26 mouse cellular contexts compared by ENCODE assay signal in the genomic region with DNA sequence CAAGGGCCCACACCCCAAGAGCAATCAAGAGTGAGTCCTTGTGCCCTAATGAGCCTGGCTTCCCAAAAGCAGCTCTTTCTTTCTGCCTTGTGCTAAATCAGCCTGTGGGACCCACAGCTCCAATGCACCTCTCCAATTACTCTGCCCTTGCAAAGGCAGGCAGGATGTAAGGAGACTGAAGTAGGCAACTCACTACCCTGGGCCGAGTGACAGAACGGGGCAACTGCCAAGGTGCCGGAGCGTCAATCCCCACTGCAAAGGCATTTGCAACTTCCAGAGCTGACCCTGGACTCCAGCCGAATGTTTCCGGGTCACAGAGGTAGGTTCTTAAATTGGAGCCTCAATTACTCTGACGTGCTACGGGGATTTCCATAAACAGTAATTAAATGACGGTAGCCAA.
A peak's percentile ranks its signal among the peaks of the same experiment; 100 is the strongest.
DNase-seq lines count a peak whose midpoint lies in the region; ATAC-seq and TF ChIP-seq lines count a peak whose summit lies in the region.
"Had no signal": no experiment of that assay in that cellular context is flagged by ENCODE, and none has a peak within 500 bp of the region (broad histone marks: within the 10 kb centered on the region; RNA-seq: fewer than 3 reads in every experiment).

No protein-coding gene starts in this region.

- H3K4me1 ChIP-seq in forebrain, embryonic 14.5 days (ENCODE audit: control insufficient read depth, insufficient read depth, low read length), result peaks cover 9% of the 10 kb centered on the region
- no peaks in the 10 kb centered on the region for H3K4me1 ChIP-seq in forebrain, embryonic 11.5 days (replicated peaks; ENCODE audit: control insufficient read depth, insufficient read depth, low read length)
- peaks cover 8% of the 10 kb centered on the region for H3K4me1 ChIP-seq in testis, adult 2 months (ENCODE audit: control insufficient read depth, insufficient read depth, low read length)
- H3K4me1 ChIP-seq: intestine, embryonic 15.5 days had no signal

- no peak overlapping the region for H3K9ac ChIP-seq in forebrain, embryonic 14.5 days (ENCODE audit: low read length)
- H3K9ac ChIP-seq in forebrain, embryonic 11.5 days (ENCODE audit: low read length), result no peak overlapping the region
- H3K9ac ChIP-seq: embryonic facial prominence, embryonic 13.5 days; hindbrain, embryonic 12.5 days; intestine, embryonic 15.5 days; limb, embryonic 12.5 days had no signal

- DNase-seq in forebrain, embryonic 14.5 days (ENCODE audit: low spot score), result no peak
- DNase-seq in forebrain, embryonic 11.5 days (ENCODE audit: low spot score), result no peak
- DNase-seq in gastrocnemius, postnatal 14 days, result peak; percentile 40
- no peak for DNase-seq in gastrocnemius, postnatal 36 days
- DNase-seq in testis, postnatal 14 days (ENCODE audit: low spot score), result no peak
- no peak for DNase-seq in embryo, embryonic 11 days
- DNase-seq: adrenal gland, postnatal 14 days; cerebellum, adult 11-12 months; cerebellum, adult 9-11 months; heart, adult 18-20 months; heart, postnatal 36 days; kidney, adult 9 months; kidney, postnatal 10 days; layer of hippocampus, adult 9-11 months; lung, postnatal 36 days; thymus, postnatal 25 days had no signal

- ATAC-seq in forebrain, embryonic 14.5 days, result peak; percentile 59
- ATAC-seq in forebrain, embryonic 11.5 days (replicated peaks; ENCODE audit: low FRiP score), result no peak
- ATAC-seq: hindbrain, postnatal 0 days; intestine, embryonic 15.5 days; midbrain, embryonic 16.5 days had no signal

- H3K36me3 ChIP-seq in forebrain, embryonic 14.5 days (ENCODE audit: control insufficient read depth, insufficient read depth, low read length), result 0 out of 2 replicates have a peak, but pooled peaks cover 3% of the 10 kb centered on the region
- H3K36me3 ChIP-seq in forebrain, embryonic 11.5 days (ENCODE audit: control insufficient read depth, insufficient read depth, low read length), result peaks cover 4% of the 10 kb centered on the region; the same call in 1 of the 2 replicates
- no peaks in the 10 kb centered on the region for H3K36me3 ChIP-seq in testis, adult 2 months (ENCODE audit: control insufficient read depth, insufficient read depth, low read length)
- H3K36me3 ChIP-seq: intestine, embryonic 15.5 days had no signal

- intact Hi-C loops in gastrocnemius, postnatal 14 days (cut with DNase I; ENCODE audit: low total_unique reads), result no loop called here
- intact Hi-C loops in gastrocnemius, postnatal 36 days (cut with DNase I), result no loop called here

- WGBS in forebrain, embryonic 14.5 days, result 54% methylated on average over 9 of the region's 9 CpGs
- 76% methylated on average over 9 of the region's 9 CpGs for whole genome bisulfite sequencing in forebrain, embryonic 11.5 days

- no peak for TF ChIP-seq CTCF in testis, adult 2 months (IDR thresholded peaks at IDR 0.05; ENCODE audit: control insufficient read depth, insufficient read depth, insufficient replicate concordance, low read depth, low read length)

- H3K9me3 ChIP-seq in forebrain, embryonic 14.5 days (replicated peaks; ENCODE audit: control insufficient read depth, low read length), result 0 out of 2 replicates have a peak, but pooled peaks cover 4% of the 10 kb centered on the region
- H3K9me3 ChIP-seq in forebrain, embryonic 11.5 days (ENCODE audit: control insufficient read depth, low read length), result no peaks in the 10 kb centered on the region
- H3K9me3 ChIP-seq: hindbrain, embryonic 12.5 days; intestine, embryonic 15.5 days had no signal

- H3K4me3 ChIP-seq in forebrain, embryonic 14.5 days (ENCODE audit: low read depth, low read length), result no peak overlapping the region
- no peak overlapping the region for H3K4me3 ChIP-seq in forebrain, embryonic 11.5 days (ENCODE audit: low read depth, low read length)
- peak overlapping the region; percentile 46 for H3K4me3 ChIP-seq in testis, adult 2 months (ENCODE audit: control insufficient read depth, low read depth, low read length)
- H3K4me3 ChIP-seq: embryonic facial prominence, embryonic 13.5 days; hindbrain, embryonic 12.5 days; intestine, embryonic 15.5 days; limb, embryonic 12.5 days had no signal

- no peak overlapping the region for H3K27ac ChIP-seq in forebrain, embryonic 14.5 days (ENCODE audit: low read depth, low read length)
- no peak overlapping the region for H3K27ac ChIP-seq in forebrain, embryonic 11.5 days (ENCODE audit: low read depth, low read length)
- H3K27ac ChIP-seq in testis, adult 2 months (ENCODE audit: control insufficient read depth, insufficient read depth, low read depth, low read length), result no peak overlapping the region
- H3K27ac ChIP-seq: embryonic facial prominence, embryonic 13.5 days; hindbrain, embryonic 12.5 days; hindbrain, postnatal 0 days; intestine, embryonic 15.5 days; limb, embryonic 12.5 days had no signal

- no peak overlapping the region for H3K4me2 ChIP-seq in forebrain, embryonic 14.5 days (ENCODE audit: low read length)
- no peak overlapping the region for H3K4me2 ChIP-seq in forebrain, embryonic 11.5 days (ENCODE audit: low read depth, low read length, severe bottlenecking)
- H3K4me2 ChIP-seq: embryonic facial prominence, embryonic 13.5 days; heart, embryonic 11.5 days; hindbrain, embryonic 12.5 days; intestine, embryonic 15.5 days; limb, embryonic 12.5 days; liver, embryonic 11.5 days; midbrain, embryonic 11.5 days had no signal

- no peak for TF ChIP-seq POLR2A in testis, adult 2 months (IDR thresholded peaks at IDR 0.05; ENCODE audit: control insufficient read depth, low read depth, low read length)

- H3K27me3 ChIP-seq in forebrain, embryonic 14.5 days (replicated peaks; ENCODE audit: control insufficient read depth, insufficient read depth, low read length), result no peaks in the 10 kb centered on the region
- H3K27me3 ChIP-seq in forebrain, embryonic 11.5 days (ENCODE audit: control insufficient read depth, insufficient read depth, low read length), result no peaks in the 10 kb centered on the region
- H3K27me3 ChIP-seq in testis, adult 2 months (ENCODE audit: control insufficient read depth, insufficient read depth, low read length), result no peaks in the 10 kb centered on the region
- H3K27me3 ChIP-seq: embryonic facial prominence, embryonic 13.5 days; hindbrain, embryonic 12.5 days; intestine, embryonic 15.5 days; limb, embryonic 12.5 days had no signal
